Mouse (Mus musculus) testis, postnatal 14 days (tissue): ENCODE results near the gene Rab11a.
"Not testable (repeated sequence)": the region's sequence is repeated elsewhere in the genome, so short reads cannot be mapped to it uniquely, and the experiment has no call there.

Experiments used
- DNase-seq: peaks from one replicate; pipeline ENCODE4 v3.0.0; 2021; ENCODE audit warnings: low spot score

Gene Rab11a

DNA sequence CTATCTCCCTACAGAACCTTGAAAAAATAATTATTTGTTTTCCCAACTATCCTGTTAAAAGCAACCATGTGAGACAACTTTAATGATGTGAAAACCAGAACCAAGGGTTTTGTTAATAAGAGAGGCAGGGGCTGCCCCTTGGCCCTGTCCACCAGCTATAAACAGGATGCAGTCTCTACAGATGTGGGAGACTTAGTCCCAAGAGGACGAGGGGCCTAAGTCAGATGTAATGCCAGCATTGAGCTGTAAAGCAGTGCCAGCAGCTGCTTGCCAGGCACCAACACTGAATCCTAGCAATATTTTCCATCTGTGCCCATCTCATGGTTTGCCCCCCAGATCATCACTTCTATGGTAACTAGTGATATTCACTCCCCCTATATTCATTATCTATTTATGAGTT, 4.9 kb upstream of the Rab11a start:
- DNase-seq, result no peak

- peak; percentile 36 for DNase-seq
Measured at GRCm38 (mm10) chr9:64739001-64739400, 1.4 kb upstream of the Rab11a start.

GRCm38 (mm10) chr9:64736639-64737405, 736 bp downstream of the Rab11a start:
- DNase-seq, result peak; percentile 56

DNA sequence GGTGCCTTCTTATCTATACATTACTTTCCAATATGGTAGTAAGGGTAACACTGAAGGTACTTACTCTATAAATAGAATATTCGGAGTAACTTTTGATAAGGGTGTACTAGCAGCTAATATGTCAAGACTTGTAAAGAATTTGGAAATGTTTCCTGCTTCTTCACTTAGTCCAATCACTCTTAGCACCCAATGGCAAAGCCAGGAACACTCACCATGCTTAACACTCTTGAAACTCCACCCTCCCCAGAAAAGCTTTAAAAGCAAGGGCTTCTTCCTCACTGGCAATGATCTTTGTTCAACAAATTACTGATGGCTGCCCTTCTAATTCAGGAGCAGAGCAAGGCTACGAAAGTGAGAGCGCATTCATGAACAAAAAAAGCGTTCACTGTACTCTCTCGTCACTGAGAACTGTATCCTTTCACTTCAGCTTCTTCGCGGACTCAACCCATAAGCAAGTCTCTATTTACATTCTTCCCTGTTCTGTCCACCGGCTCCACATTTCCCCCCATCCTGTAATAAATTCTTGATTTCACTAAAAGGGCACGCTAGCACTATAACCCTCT, 1.4 kb downstream of the Rab11a start:
- no peak for DNase-seq

DNA sequence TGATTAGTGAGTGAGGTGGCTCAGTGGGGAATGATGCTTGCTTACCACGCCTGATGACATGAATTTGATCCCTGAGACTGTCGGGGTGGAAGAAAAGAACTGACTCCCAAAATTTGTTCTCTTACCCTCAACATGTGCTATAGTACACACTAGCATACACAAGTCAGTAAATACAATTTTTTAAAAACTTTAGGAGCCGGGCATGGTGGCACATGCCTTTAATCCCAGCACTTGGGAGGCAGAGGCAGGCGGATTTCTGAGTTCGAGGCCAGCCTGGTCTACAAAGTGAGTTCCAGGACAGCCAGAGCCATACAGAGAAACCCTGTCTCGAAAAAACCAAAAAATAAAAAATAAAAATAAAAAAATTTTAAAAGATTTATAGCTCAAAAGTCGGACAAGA, 2.6 kb downstream of the Rab11a start:
- DNase-seq, result not testable (repeated sequence)

- no peak for DNase-seq
Measured at GRCm38 (mm10) chr9:64734166-64734565, 3.4 kb downstream of the Rab11a start.

- DNase-seq, result peak; percentile 46
Measured at GRCm38 (mm10) chr9:64731029-64731560, 6.5 kb downstream of the Rab11a start.

DNA sequence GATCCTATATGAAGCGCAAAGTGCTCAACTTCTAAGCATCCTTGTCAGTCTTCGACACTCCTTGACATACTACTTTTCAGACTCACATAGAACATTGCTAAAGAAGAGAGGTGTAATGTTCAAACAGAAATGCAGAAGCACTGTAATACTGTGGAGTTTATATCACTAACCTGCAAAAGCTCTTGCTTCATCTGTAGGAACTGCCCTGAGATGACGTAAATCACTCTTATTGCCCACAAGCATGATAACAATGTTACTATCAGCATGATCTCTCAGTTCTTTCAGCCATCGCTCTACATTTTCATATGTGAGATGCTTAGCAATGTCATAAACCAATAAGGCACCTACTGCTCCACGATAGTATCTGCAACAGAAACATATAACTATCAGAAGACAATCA, 11.1 kb downstream of the Rab11a start:
- no peak for DNase-seq

DNA sequence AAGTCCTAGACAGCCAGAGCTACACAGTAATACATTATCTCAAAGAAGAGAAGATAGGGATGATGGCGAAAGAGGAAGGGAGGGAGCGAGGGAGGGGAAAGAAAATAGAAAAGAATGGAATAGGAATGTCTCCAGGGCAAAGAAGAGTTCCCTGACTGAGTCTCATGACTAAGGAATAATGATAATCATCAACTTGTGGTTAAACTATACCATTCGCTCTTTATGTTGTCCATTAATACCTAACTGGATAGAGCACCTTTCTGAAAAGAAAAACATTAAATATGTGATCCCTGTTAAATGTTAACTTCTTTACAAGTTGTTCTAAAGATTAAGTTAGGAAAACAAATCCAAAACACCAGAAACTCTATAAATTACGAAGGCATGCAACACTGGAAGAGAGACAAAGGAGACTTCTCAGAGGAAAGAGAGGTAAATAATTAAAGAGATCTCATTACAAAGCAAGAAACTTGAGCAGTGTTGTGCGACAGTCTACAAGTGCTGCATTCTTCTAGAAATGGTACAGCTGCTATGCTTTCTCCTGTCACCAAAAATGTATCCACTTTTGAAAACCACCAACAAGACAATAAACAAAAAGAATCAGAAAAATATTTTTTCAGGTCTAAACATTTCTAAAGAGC, 17.9 kb downstream of the Rab11a start:
- DNase-seq, result no peak

GRCm38 (mm10) chr9:64710291-64710690, 27.3 kb downstream of the Rab11a start:
- DNase-seq, result not testable (repeated sequence)

GRCm38 (mm10) chr9:64704073-64704840, 33.3 kb downstream of the Rab11a start:
- no peak for DNase-seq

- no peak for DNase-seq
Measured at GRCm38 (mm10) chr9:64703420-64703965, 34.1 kb downstream of the Rab11a start.

- no peak for DNase-seq
Measured at GRCm38 (mm10) chr9:64702937-64703336, 34.6 kb downstream of the Rab11a start.

GRCm38 (mm10) chr9:64702391-64702790, 35.2 kb downstream of the Rab11a start:
- DNase-seq, result no peak

DNA sequence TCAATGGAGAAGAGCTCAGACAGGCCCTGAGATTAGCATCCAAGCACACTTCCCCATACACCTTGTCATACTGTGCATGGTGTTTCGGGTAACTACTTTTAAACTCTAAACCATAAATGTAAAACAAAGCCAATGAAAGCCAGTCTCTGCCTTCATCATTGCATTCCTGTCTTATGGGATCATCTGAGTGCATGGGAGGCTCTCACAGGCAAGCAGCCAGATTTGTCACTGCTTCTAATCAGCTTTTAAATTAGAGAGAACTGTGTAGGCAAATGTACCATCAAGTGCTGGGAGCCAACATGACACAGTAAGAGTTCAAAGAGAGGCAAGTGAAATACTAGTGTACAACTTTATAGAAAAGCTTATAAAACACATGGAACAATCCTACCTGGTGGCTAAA, 35.9 kb downstream of the Rab11a start:
- DNase-seq, result no peak

DNA sequence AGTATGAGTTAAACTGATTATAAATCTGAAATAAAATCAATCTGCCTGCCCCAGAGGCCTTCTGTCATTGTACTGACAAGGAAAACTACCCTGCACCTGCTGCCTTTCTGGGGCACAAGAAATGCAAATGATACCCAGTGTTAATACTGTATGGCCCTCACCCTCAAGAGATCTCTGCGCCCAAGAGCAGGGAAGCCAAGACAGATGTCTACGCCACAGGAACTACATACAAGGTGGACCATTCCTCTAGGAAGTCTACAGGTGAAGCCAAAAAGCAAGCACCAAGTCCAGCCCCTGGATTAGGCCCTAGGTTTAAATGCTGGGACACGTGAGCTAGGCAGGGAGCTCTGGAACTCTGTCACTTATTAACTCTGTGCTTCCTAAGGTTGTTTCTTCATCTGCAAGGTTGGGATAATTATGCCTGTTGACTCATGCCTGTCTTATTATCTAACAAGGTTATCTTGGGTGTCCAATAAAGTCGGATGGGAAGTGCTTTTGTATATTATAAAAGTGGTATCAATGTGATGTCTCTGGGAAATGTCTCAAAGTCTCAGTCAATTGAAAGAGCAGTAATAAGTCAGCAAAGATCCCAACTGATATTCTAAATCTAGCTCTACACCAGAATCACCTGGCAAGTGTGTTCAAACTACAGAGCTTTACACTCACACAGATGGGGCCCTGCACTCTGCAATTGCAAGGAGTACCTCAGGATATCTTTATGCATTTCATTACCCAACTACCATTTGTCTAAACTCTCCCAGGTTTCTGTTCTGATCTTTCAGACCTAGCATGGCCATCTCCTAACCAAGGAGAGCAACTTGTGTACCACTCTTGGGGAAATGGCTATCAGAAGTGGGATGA, 36.9 kb downstream of the Rab11a start:
- DNase-seq, result no peak

DNA sequence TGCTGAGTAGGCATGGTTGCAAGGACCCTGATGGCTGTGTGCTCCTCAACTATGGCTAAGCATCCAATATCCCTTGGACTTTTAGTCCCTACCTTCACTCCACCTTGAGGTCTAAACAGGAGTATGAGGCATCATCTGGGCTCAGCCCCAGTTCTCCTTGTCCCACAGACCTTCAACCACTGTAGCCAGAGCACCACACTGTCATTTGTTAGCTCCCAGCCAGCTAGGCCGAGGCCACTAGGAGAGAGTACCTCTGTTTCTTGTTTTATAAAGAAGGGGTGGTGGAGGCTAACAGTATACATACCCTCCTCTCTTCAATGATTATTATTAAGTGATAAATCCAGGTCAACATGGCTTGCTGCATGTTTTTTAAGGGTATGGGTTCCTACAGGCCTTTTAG, 39.0 kb downstream of the Rab11a start:
- no peak for DNase-seq

- no peak for DNase-seq
Measured at GRCm38 (mm10) chr9:64697677-64698076, 39.9 kb downstream of the Rab11a start.

DNA sequence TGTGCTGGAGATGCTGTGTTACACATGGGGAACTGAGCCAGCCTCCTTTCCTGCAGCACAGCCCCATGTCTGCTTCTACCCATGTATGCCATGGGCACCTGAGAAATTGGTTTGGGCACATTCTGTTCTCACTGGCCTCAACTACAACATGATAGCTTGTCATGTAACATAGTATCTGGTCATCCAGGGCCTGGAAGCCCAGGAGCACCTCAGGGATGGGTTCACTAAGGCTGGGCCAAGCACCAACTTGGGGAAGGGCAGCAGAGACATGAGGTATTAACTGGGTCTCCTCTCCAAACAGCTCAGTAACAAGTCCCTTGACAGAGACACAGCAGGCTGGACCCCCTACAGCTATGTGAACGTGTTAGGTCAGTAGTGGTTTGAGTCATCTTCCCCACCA, 40.6 kb downstream of the Rab11a start:
- DNase-seq, result no peak

DNA sequence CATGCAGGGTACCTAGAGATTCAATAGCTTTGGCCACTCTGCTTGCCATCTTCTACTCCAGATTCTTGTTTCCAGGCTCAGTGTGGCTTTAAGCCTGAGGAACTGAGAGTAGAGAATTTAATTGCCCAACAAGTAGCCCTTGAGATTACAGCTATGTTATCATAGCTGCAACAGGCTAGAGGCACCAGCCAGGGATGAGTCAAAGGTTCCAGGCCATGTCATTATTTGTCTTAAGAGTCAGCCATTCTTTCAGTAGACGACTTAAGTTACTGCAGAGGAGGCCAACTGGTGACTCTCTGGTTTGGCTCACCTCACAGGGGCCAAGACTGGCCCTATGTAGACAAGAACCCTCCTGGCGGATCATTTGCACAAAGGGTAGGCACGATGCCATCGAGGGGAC, 41.2 kb downstream of the Rab11a start:
- DNase-seq, result no peak

- DNase-seq, result no peak
Measured at GRCm38 (mm10) chr9:64695266-64695665, 42.3 kb downstream of the Rab11a start.
